Mouse (Mus musculus) heart, embryonic 14.5 days (tissue): Measurements from ENCODE around the gene Klhl7. TPM values are rescaled to one million over a fixed set of nuclear protein-coding genes. Genes with fewer than 3 reads are reported as not detected.

ENCODE experiments used
- ATAC-seq: fragments of 200-750 bp; cut with Nextera tagmentation; 2 replicates; pipeline ENCODE4 v1.8.0; 2017; ENCODE audit warnings: low read depth, moderate TSS enrichment; ENCODE audit not compliant: insufficient number of reproducible peaks, insufficient read depth, low FRiP score
- H3K27ac ChIP-seq, 2 experiments: fragments of 200-500 bp in 1 of 2; fragments of 300-500 bp in 1 of 2; sonication (generic) in 1 of 2; replicated peaks in 1 of 2; 2 replicates each; pipeline ENCODE4 v1.5.1; 2012 to 2014; ENCODE audit warnings: low read depth in 2 of 2, low read length in 2 of 2, control low read depth in 1 of 2, mild to moderate bottlenecking in 1 of 2, mixed read lengths in 1 of 2; ENCODE audit not compliant: control insufficient read depth in 1 of 2, insufficient read depth in 1 of 2
- H3K27me3 ChIP-seq: fragments of 300-500 bp; sonication (generic); 2 replicates; pipeline ENCODE4 v1.6.1; 2014; ENCODE audit warnings: mild to moderate bottlenecking, low read length, control low read depth; ENCODE audit not compliant: control insufficient read depth, insufficient read depth
- H3K36me3 ChIP-seq: fragments of 300-500 bp; sonication (generic); 2 replicates; pipeline ENCODE4 v1.6.1; 2014; ENCODE audit warnings: mild to moderate bottlenecking, control low read depth, low read length, mixed read lengths; ENCODE audit not compliant: control insufficient read depth, insufficient read depth
- H3K4me1 ChIP-seq, 2 experiments: fragments of 200-500 bp in 1 of 2; fragments of 300-500 bp in 1 of 2; sonication (generic) in 1 of 2; 2 replicates each; pipeline ENCODE4 v1.6.1; 2012 to 2014; ENCODE audit warnings: low read length in 2 of 2, control low read depth in 1 of 2, mixed read lengths in 1 of 2; ENCODE audit not compliant: control insufficient read depth in 2 of 2, insufficient read depth in 2 of 2
- H3K4me2 ChIP-seq: fragments of 300-500 bp; sonication (generic); 2 replicates; pipeline ENCODE4 v1.6.1; 2014; ENCODE audit warnings: mild to moderate bottlenecking, low read length
- H3K4me3 ChIP-seq, 2 experiments: fragments of 200-500 bp in 1 of 2; fragments of 300-500 bp in 1 of 2; sonication (generic) in 1 of 2; 2 replicates each; pipeline ENCODE4 v1.5.1; 2012 to 2014; ENCODE audit warnings: low read length in 2 of 2, mild to moderate bottlenecking in 2 of 2, control low read depth in 1 of 2, low read depth in 1 of 2, moderate library complexity in 1 of 2; ENCODE audit not compliant: control insufficient read depth in 1 of 2, insufficient read depth in 1 of 2
- H3K9ac ChIP-seq: fragments of 300-500 bp; sonication (generic); 2 replicates; pipeline ENCODE4 v1.6.1; 2014; ENCODE audit warnings: mild to moderate bottlenecking, low read length
- H3K9me3 ChIP-seq: fragments of 300-500 bp; sonication (generic); 2 replicates; pipeline ENCODE4 v1.6.1; 2016; ENCODE audit warnings: low read length, control low read depth; ENCODE audit not compliant: control insufficient read depth
- WGBS: fragments of 180-500 bp; shearing (Covaris S2); extraction: QIAGEN DNeasy Blood & Tissue Kit; methylation state at CpG from one replicate; pipeline ENCODE4 v1.1.7; 2014; 5-methylcytosine and 5-hydroxymethylcytosine counted together
- polyA plus RNA-seq: library from polyadenylated mRNA; unstranded; fragments of >200 nt; fragmentation: Nextera tagmentation; extraction: Ambion mirVana; gene quantifications from 2 replicates; pipeline ENCODE4 v1.2.1, GENCODE M21; 2014

Gene Klhl7
- polyA plus RNA-seq, 1 experiment from 2014 or later: 51.0 TPM

GRCm38 (mm10) chr5:24202492-24202891 lies 102.1 kb downstream of the Klhl7 start:
- no peak overlapping the region for H3K27ac ChIP-seq
- no peaks in the 10 kb centered on the region for H3K9me3 ChIP-seq
- H3K4me2 ChIP-seq: no peak overlapping the region
- no peaks in the 10 kb centered on the region for H3K27me3 ChIP-seq
- no peaks in the 10 kb centered on the region for H3K36me3 ChIP-seq
- H3K9ac ChIP-seq: no peak overlapping the region
- WGBS: 72% methylated on average over 5 of the region's 5 CpGs
- no peak overlapping the region for H3K4me3 ChIP-seq
- no peak for ATAC-seq
- no peaks in the 10 kb centered on the region for H3K4me1 ChIP-seq

- Histone ChIP-seq H3K4me2 (no peak overlapping the region), H3K4me1 (no peaks in the 10 kb centered on the region), H3K4me3 (no peak overlapping the region), H3K9me3 (no peaks in the 10 kb centered on the region), H3K36me3 (no peaks in the 10 kb centered on the region), H3K27ac (no peak overlapping the region), H3K27me3 (no peaks in the 10 kb centered on the region), H3K9ac (no peak overlapping the region)
- ATAC-seq: no peak
- 76% methylated on average over 5 of the region's 5 CpGs for WGBS
Measured at GRCm38 (mm10) chr5:24203266-24203665, 102.9 kb downstream of the Klhl7 start.

GRCm38 (mm10) chr5:24207965-24208364 lies 107.6 kb downstream of the Klhl7 start:
- no peak overlapping the region for H3K27ac ChIP-seq
- 68% methylated on average over 10 of the region's 10 CpGs for WGBS
- no peaks in the 10 kb centered on the region for H3K27me3 ChIP-seq
- ATAC-seq: no peak
- H3K9me3 ChIP-seq: no peaks in the 10 kb centered on the region
- no peaks in the 10 kb centered on the region for H3K4me1 ChIP-seq
- H3K9ac ChIP-seq: no peak overlapping the region
- H3K4me2 ChIP-seq: no peak overlapping the region
- no peaks in the 10 kb centered on the region for H3K36me3 ChIP-seq
- H3K4me3 ChIP-seq: no peak overlapping the region

GRCm38 (mm10) chr5:24208505-24208904 lies 108.1 kb downstream of the Klhl7 start:
- no peaks in the 10 kb centered on the region for H3K9me3 ChIP-seq
- no peak overlapping the region for H3K4me3 ChIP-seq
- no peaks in the 10 kb centered on the region for H3K27me3 ChIP-seq
- H3K4me2 ChIP-seq: no peak overlapping the region
- H3K4me1 ChIP-seq: no peaks in the 10 kb centered on the region
- no peak overlapping the region for H3K27ac ChIP-seq
- ATAC-seq: no peak
- 78% methylated on average over 5 of the region's 5 CpGs for WGBS
- no peaks in the 10 kb centered on the region for H3K36me3 ChIP-seq
- no peak overlapping the region for H3K9ac ChIP-seq

Other genes starting within 250 kb of the Klhl7 start
- 45.4 and 49.6 TPM in 2 replicates for gene Fam126a, start 69.9 kb upstream of the Klhl7 start, polyA plus RNA-seq
- gene Nupl2, start 64.4 kb downstream of the Klhl7 start, polyA plus RNA-seq: 15.2 and 17.1 TPM in 2 replicates